Mouse (Mus musculus) midbrain, embryonic 11.5 days (tissue): ENCODE data around the gene Cnnm1. TPM values are rescaled to one million over a fixed set of nuclear protein-coding genes. Genes with fewer than 3 reads are reported as not detected.

Source experiments
- ATAC-seq: fragments of 200-750 bp; cut with Nextera tagmentation; 2 replicates; pipeline ENCODE4 v1.8.0; 2017; ENCODE audit warnings: moderate TSS enrichment, moderate library complexity; ENCODE audit not compliant: low FRiP score
- DNase-seq: peaks from one replicate; pipeline ENCODE4 v3.0.0; 2015; ENCODE audit warnings: low spot score; ENCODE audit errors: missing footprints
- H3K27ac ChIP-seq: fragments of 300-500 bp; sonication (generic); 2 replicates; pipeline ENCODE4 v1.5.1; 2014; ENCODE audit warnings: low read depth, low read length
- H3K27me3 ChIP-seq: fragments of 300-500 bp; sonication (generic); 2 replicates; pipeline ENCODE4 v1.6.1; 2014; ENCODE audit warnings: mild to moderate bottlenecking, low read length, moderate library complexity, mixed read lengths; ENCODE audit not compliant: control insufficient read depth, insufficient read depth
- H3K36me3 ChIP-seq: fragments of 300-500 bp; sonication (generic); 2 replicates; pipeline ENCODE4 v1.6.1; 2014; ENCODE audit warnings: mild to moderate bottlenecking, low read length, moderate library complexity, mixed read lengths; ENCODE audit not compliant: control insufficient read depth, insufficient read depth
- H3K4me1 ChIP-seq: fragments of 300-500 bp; sonication (generic); 2 replicates; pipeline ENCODE4 v1.6.1; 2014; ENCODE audit warnings: low read length; ENCODE audit not compliant: control insufficient read depth, insufficient read depth
- H3K4me2 ChIP-seq: fragments of 300-500 bp; sonication (generic); 2 replicates; pipeline ENCODE4 v1.6.1; 2014; ENCODE audit warnings: mild to moderate bottlenecking, moderate library complexity
- H3K4me3 ChIP-seq: fragments of 300-500 bp; sonication (generic); 2 replicates; pipeline ENCODE4 v1.5.1; 2014; ENCODE audit warnings: low read depth, low read length
- H3K9ac ChIP-seq: fragments of 300-500 bp; sonication (generic); 2 replicates; pipeline ENCODE4 v1.6.1; 2014; ENCODE audit warnings: low read length
- H3K9me3 ChIP-seq: fragments of 300-500 bp; sonication (generic); 2 replicates; pipeline ENCODE4 v1.6.1; 2016; ENCODE audit warnings: low read length; ENCODE audit not compliant: control insufficient read depth
- WGBS: fragments of 180-500 bp; shearing (Covaris S2); extraction: QIAGEN DNeasy Blood & Tissue Kit; methylation state at CpG from one replicate; pipeline ENCODE4 v1.1.7; 2014; 5-methylcytosine and 5-hydroxymethylcytosine counted together
- polyA plus RNA-seq: library from polyadenylated mRNA; unstranded; fragments of >200 nt; fragmentation: Nextera tagmentation; extraction: Ambion mirVana; gene quantifications from 2 replicates; pipeline ENCODE4 v1.2.1, GENCODE M21; 2014

Cnnm1 gene
- polyA plus RNA-seq, 1 experiment from 2014 or later, result 0.26 TPM

DNA sequence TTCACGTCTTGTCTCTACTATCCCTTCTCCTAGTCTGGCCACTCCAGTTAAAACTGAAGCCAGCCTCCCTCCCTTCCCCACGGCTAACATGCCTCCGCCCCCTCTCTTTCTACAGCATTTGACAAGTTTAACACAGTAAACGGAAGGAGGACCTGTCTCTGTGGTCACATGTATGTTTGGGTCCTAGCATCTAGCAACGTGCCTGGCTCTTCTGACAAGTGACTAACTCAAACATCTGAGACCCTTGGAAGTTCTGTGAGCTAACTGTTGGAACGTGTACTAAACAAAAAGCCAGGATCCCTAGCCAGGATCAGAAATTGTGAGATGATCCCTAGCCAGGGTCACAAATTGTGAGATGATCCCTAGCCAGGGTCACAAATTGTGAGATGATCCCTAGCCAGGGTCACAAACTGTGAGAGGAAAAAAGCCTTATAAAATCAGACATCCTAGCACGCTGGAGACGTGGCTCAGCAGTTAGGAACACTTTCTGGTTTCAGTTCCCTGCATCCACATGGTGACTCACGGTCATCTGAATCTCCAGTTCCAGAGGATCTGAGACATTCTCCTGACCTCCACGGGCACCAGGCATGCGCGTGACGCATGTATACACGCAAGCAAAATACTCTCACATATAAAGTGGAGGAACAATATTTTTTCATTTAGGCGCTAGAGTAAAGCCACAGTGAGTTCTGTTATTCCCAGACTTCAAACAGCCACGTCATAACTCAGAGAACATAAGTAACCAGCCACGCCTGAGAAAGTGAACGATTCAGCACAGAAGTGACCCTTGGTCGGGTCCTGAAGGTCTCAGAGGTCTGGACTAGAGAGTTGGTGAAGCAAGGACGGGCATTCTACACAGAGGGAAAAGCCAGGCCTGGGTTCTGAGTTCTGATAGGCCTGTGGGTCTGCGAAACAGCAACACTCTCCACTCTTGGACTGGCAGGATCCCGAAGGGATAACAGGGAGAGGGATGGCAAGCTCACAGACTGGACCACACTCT, 71.7 kb downstream of the Cnnm1 start:
- Histone ChIP-seq H3K4me2 (no peak overlapping the region), H3K36me3 (peaks cover 8% of the 10 kb centered on the region), H3K4me1 (no peaks in the 10 kb centered on the region), H3K9ac (no peak overlapping the region), H3K27ac (no peak overlapping the region), H3K4me3 (no peak overlapping the region), H3K9me3 (no peaks in the 10 kb centered on the region; the same call in 1 of the 2 replicates), H3K27me3 (no peaks in the 10 kb centered on the region)
- 87% methylated on average over 22 of the region's 22 CpGs for WGBS
- no peak for ATAC-seq
- no peak for DNase-seq

DNA sequence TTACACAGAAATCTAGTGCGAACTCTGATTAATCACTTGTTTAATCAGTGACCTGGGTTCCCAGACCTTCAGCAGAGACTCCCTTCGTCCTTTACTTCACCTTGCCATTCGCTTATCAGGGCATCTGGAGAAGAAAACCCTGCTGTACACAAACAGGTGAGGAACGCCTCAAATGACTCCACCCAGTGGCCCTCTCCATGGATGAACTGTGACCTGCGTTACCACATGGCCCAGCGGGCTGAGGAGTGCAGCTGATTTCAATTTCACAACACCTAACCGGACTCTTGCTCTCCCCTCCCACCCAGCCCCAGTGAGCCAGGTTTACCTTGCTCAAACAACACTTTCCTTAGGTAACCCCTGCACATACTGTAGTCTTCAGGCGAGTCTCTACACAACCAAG, 73.6 kb downstream of the Cnnm1 start:
- H3K27ac ChIP-seq, result no peak overlapping the region
- no peaks in the 10 kb centered on the region; the same call in 1 of the 2 replicates for H3K9me3 ChIP-seq
- peaks cover 5% of the 10 kb centered on the region; the same call in 1 of the 2 replicates for H3K36me3 ChIP-seq
- H3K4me3 ChIP-seq, result no peak overlapping the region
- H3K27me3 ChIP-seq, result no peaks in the 10 kb centered on the region
- no peak for ATAC-seq
- H3K9ac ChIP-seq, result no peak overlapping the region
- WGBS, result 97% methylated on average over 8 of the region's 8 CpGs
- H3K4me2 ChIP-seq, result no peak overlapping the region
- no peak for DNase-seq
- no peaks in the 10 kb centered on the region for H3K4me1 ChIP-seq

DNA sequence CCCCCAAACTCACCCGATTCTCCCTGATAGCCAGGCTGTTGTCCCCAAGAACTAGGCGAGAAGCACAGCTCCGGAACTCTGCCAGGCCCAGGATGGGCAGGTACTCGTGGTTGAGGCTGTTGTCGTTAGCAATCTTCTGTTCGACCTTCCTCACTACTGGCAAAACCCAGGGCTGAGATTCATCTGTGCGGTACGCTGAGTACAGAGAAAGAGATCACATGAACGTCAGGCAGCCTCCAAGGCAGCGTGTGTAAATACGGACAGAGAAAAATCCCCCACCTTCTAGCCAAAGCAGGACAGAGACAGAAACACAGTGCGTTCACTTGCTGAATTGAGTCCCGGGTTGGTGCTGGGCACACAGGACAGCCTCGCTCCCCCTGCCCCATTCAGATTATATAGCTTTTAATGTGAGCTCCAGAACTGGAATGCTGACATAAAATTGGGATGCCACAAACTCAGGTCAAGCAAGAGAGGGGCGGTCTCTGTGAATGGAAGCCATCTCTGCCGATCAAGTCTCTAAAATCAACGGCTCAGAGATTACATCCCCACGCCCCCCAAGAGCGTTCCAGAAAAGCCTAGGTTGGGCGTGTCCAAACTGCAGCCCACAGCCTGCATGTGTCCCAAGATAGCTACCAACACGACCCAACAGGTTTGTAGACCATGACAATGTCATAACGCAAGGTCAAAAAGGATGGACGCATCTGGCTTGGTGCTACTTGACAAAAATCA, 75.6 kb downstream of the Cnnm1 start:
- Histone ChIP-seq H3K27ac (no peak overlapping the region), H3K9ac (no peak overlapping the region), H3K4me3 (no peak overlapping the region), H3K4me2 (no peak overlapping the region), H3K27me3 (no peaks in the 10 kb centered on the region), H3K4me1 (peaks cover 2% of the 10 kb centered on the region), H3K9me3 (no peaks in the 10 kb centered on the region), H3K36me3 (peaks cover 5% of the 10 kb centered on the region; the same call in 1 of the 2 replicates)
- ATAC-seq, result no peak
- DNase-seq, result no peak
- 94% methylated on average over 23 of the region's 23 CpGs for WGBS

DNA sequence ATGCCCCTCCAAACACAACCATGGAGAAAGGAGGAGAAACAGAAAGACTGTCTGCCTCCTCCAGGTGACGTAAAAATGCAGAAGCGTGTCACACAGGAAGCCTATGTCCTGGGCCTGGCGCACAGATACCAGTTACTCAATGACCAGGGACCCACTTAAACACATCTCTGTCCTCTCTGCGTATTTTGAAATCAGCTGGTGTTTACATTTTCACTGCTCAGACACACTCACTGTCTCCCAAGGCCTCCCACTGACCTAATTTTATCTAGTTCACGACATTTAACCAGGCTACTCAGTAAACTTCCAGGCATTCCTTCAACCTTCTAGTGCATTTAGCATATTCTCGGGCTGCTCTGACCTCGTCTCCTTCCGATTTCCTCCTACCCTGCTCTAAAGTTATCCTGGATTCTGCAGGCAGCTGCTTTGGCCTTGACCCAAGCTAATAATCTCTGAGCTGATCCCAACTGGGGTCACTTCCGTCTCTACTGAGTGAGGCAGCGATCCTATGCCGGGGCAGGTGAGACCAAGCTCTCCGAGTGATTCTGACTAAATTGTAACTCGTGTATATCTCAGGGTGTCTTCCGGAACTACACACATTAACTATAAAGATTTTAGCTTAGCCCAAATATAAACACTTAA, 76.3 kb downstream of the Cnnm1 start:
- Histone ChIP-seq H3K4me1 (peaks cover 7% of the 10 kb centered on the region), H3K9me3 (no peaks in the 10 kb centered on the region), H3K27ac (no peak overlapping the region), H3K4me3 (no peak overlapping the region), H3K36me3 (peaks cover 5% of the 10 kb centered on the region; the same call in 1 of the 2 replicates), H3K4me2 (no peak overlapping the region), H3K27me3 (no peaks in the 10 kb centered on the region), H3K9ac (no peak overlapping the region)
- WGBS, result 90% methylated on average over 14 of the region's 14 CpGs
- ATAC-seq, result no peak
- DNase-seq, result no peak

DNA sequence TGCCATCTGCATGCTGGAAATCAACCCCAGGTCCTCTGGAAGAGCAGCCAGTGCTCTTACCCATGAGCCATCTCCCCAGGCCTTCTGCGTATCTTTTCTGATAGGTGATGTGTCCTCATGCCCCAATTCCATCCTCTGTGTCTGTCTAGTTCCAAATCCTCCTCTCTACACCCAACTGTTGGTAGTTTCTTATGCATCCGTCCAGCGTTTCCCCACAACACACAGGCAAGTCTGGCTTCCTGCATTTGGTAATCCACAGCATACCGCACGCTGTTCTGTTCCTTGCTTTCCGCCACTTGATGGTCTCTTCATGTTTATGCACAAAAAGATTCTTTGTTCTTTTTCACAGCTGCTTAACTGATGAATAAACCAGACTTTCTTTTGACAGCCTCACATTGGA, 77.1 kb downstream of the Cnnm1 start:
- no peak for DNase-seq
- 92% methylated on average over 6 of the region's 6 CpGs for WGBS

DNA sequence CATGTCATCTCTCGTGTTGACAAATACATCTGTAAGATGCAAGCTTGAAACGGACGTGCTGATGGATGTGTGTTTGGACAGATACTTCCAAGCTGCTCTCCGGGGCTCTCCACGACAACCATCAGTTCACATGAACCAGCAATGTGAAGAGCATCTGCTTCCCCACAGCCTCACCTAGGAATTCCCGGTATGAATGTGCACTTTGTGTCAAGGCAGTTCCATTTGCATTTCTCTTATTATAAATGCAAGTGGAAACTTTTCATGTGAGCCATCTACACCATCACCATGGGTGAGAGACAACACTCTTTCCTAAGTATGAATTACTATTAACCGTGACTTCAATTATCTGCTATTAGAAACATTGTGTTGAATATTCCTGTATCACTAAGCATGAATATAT, 77.6 kb downstream of the Cnnm1 start:
- no peak for DNase-seq
- no peak for ATAC-seq

More for the DNA sequence above, 77.1 kb downstream of the Cnnm1 start:
- H3K4me2 ChIP-seq, result no peak overlapping the region
- H3K4me1 ChIP-seq, result peaks cover 7% of the 10 kb centered on the region
- no peaks in the 10 kb centered on the region for H3K9me3 ChIP-seq
- H3K27me3 ChIP-seq, result no peaks in the 10 kb centered on the region
- ATAC-seq, result no peak
- H3K36me3 ChIP-seq, result peaks cover 5% of the 10 kb centered on the region; the same call in 1 of the 2 replicates
- H3K4me3 ChIP-seq, result no peak overlapping the region
- no peak overlapping the region for H3K27ac ChIP-seq
- no peak overlapping the region for H3K9ac ChIP-seq

DNA sequence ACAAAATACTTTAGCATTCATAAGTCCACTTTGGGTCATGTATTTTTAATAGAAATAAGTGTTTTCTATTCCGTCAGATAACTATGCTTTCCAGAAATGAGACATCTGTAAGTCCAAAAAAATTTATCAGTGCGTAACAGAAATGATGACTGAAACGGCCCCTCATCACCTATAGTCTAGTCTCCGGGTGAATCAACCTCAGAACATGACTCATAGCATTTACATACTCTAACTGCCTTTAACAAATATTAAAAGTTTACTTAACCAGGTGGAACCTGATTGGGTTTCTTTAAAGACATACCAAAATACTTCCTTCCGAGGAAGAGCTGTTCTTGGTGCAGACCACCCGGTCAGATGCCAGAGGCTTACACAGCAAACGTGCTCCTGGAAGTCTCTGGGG, 78.0 kb downstream of the Cnnm1 start:
- H3K4me2 ChIP-seq, result no peak overlapping the region

More for the DNA sequence above, 77.6 kb downstream of the Cnnm1 start:
- Histone ChIP-seq H3K4me2 (no peak overlapping the region), H3K36me3 (peaks cover 5% of the 10 kb centered on the region; the same call in 1 of the 2 replicates), H3K27ac (no peak overlapping the region), H3K9ac (no peak overlapping the region), H3K9me3 (no peaks in the 10 kb centered on the region), H3K4me1 (peaks cover 7% of the 10 kb centered on the region), H3K27me3 (no peaks in the 10 kb centered on the region), H3K4me3 (no peak overlapping the region)
- WGBS, result 91% methylated on average over 7 of the region's 7 CpGs

DNA sequence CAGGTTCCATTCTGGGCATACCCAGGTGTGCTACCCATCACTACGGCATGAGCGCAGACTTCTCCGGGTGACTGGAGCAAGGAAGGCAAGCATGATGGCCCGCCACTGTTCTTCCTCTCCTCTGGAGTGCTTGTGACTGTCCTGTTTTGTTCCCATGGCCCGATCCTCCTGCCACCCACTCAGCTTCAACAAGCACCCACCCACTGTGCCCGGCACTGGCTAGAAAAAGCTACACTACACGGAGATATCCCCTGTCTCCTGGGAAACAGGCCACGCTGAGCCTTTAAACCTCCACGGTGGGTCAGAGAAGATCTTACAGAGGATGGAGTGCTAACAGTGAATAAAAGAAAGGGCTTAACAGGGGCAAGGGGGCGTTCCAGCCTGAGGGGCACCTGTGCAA, 79.0 kb downstream of the Cnnm1 start:
- peaks cover 5% of the 10 kb centered on the region; the same call in 1 of the 2 replicates for H3K36me3 ChIP-seq
- DNase-seq (no peak), ATAC-seq (no peak)
- no peak overlapping the region for H3K9ac ChIP-seq
- WGBS, result 80% methylated on average over 10 of the region's 10 CpGs
- no peak overlapping the region for H3K4me3 ChIP-seq
- no peak overlapping the region for H3K4me2 ChIP-seq
- no peak overlapping the region for H3K27ac ChIP-seq
- peaks cover 14% of the 10 kb centered on the region for H3K4me1 ChIP-seq
- no peaks in the 10 kb centered on the region for H3K9me3 ChIP-seq
- H3K27me3 ChIP-seq, result no peaks in the 10 kb centered on the region

More for the DNA sequence above, 78.0 kb downstream of the Cnnm1 start:
- WGBS, result 85% methylated on average over 7 of the region's 7 CpGs
- Histone ChIP-seq H3K27ac (no peak overlapping the region), H3K4me3 (no peak overlapping the region), H3K9ac (no peak overlapping the region), H3K36me3 (peaks cover 5% of the 10 kb centered on the region; the same call in 1 of the 2 replicates), H3K4me1 (peaks cover 7% of the 10 kb centered on the region), H3K9me3 (no peaks in the 10 kb centered on the region), H3K27me3 (no peaks in the 10 kb centered on the region)
- DNase-seq (no peak), ATAC-seq (no peak)
